Mouse (Mus musculus): ENCODE measurements around the gene Cyb561d2. TPM values are rescaled to one million over a fixed set of nuclear protein-coding genes. Genes with fewer than 3 reads are reported as not detected.

The Cyb561d2 gene
- polyA plus RNA-seq, 1 experiment from 2014 or later = 34.7 TPM

DNA sequence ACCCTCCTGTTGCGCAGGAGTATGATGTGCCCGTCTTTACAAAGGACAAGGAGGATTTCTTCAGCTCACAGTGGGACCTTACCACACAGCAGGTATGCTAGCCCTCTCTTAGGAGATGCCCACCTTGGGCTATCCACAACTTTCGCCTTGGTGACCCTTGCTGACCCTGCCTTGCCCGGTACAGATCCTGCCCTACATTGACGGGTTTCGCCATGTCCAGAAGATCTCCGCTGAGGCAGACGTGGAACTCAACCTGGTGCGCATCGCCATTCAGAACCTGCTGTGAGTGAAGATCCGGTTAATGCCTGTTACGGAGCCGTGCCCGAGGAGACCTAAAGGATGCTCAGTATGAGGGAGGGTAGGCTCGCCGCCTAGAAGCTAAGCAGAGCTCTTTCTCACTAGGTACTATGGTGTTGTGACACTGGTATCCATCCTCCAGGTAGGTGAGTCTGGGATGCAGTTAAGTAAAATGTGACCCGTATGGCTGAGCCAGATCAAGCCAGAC is 2.3 kb upstream of the Cyb561d2 start:
- H3K27ac ChIP-seq (ENCODE audit: low read length) = no peak overlapping the region
- no peaks in the 10 kb centered on the region for H3K27me3 ChIP-seq (replicated peaks; ENCODE audit: insufficient read depth, low read length)
- H3K9me3 ChIP-seq (ENCODE audit: low read length) = no peaks in the 10 kb centered on the region
- 94% methylated on average over 17 of the region's 17 CpGs for WGBS
- H3K9ac ChIP-seq (replicated peaks; ENCODE audit: low read depth) = no peak overlapping the region
- DNase-seq (ENCODE audit: low spot score) (no peak), ATAC-seq (no peak)
- TF ChIP-seq EP300 (IDR thresholded peaks at IDR 0.05) (no peak), CTCF (IDR thresholded peaks at IDR 0.05) (no peak)
- 0 out of 2 replicates have a peak, but pooled peaks cover 14% of the 10 kb centered on the region for H3K36me3 ChIP-seq (ENCODE audit: insufficient read depth, low read length)
- H3K4me3 ChIP-seq (ENCODE audit: low read depth, low read length) = no peak overlapping the region
- H3K4me2 ChIP-seq (replicated peaks; ENCODE audit: low read depth, low read length) = no peak overlapping the region
- H3K4me1 ChIP-seq (ENCODE audit: insufficient read depth, low read depth, low read length) = peaks cover 14% of the 10 kb centered on the region

DNA sequence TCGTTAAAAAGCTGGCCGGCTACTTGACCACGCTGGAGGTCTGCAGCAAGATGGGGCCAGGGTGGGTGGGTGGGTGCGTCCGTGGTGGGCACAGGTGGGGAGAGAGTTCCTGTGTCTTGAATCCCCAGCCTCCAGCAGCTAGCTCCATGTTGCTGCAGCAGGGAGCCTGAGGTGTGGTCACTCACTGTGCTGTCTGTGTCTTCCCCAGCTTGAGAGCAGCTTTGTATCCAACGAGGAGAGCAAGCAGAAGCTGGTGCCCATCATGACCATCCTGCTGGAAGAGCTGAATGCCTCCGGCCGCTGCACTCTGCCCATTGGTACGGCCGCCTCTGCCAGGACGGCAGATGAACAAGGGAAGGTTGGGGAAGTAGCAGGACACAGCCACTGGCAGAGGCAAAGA is 1.3 kb upstream of the Cyb561d2 start:
- H3K36me3 ChIP-seq (ENCODE audit: insufficient read depth, low read length) = peaks cover 22% of the 10 kb centered on the region
- H3K9me3 ChIP-seq (ENCODE audit: low read length) = no peaks in the 10 kb centered on the region
- WGBS = 89% methylated on average over 10 of the region's 11 CpGs
- H3K27ac ChIP-seq (ENCODE audit: low read length) = no peak overlapping the region
- H3K4me2 ChIP-seq (replicated peaks; ENCODE audit: low read depth, low read length) = no peak overlapping the region
- H3K9ac ChIP-seq (replicated peaks; ENCODE audit: low read depth) = no peak overlapping the region
- ATAC-seq (no peak), DNase-seq (ENCODE audit: low spot score) (no peak)
- no peak for TF ChIP-seq CTCF (IDR thresholded peaks at IDR 0.05)
- TF ChIP-seq EP300 (IDR thresholded peaks at IDR 0.05) = no peak
- H3K4me3 ChIP-seq (ENCODE audit: low read depth, low read length) = no peak overlapping the region
- peaks cover 14% of the 10 kb centered on the region for H3K4me1 ChIP-seq (ENCODE audit: insufficient read depth, low read depth, low read length)
- H3K27me3 ChIP-seq (replicated peaks; ENCODE audit: insufficient read depth, low read length) = no peaks in the 10 kb centered on the region

DNA sequence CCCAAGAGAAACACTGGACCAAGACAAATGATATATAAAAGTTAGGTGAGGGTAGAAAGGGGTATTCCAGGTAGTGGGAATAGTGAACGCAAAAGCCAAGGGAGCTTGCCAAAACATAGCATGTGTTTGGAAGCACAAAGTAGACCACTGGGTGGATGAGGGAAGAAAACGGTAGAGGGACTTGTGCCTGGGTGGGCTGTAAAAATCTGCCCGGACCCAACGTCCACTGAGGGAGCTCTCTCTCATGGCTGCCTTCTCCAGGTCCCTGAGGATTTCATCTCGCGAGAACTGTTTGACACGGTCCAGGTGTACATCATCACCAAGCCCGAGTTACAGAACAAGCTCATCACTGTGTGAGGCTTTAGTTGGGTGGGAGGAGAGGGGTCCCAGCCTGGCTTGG is 728 bp upstream of the Cyb561d2 start:
- H3K27ac ChIP-seq (ENCODE audit: low read length) = no peak overlapping the region
- H3K36me3 ChIP-seq (ENCODE audit: insufficient read depth, low read length) = peaks cover 28% of the 10 kb centered on the region
- no peak for TF ChIP-seq EP300 (IDR thresholded peaks at IDR 0.05)
- no peak for TF ChIP-seq CTCF (IDR thresholded peaks at IDR 0.05)
- H3K4me3 ChIP-seq (ENCODE audit: low read depth, low read length) = peak overlapping the region; percentile 70
- H3K4me1 ChIP-seq (ENCODE audit: insufficient read depth, low read depth, low read length) = peaks cover 14% of the 10 kb centered on the region
- peak overlapping the region; percentile 60 for H3K4me2 ChIP-seq (replicated peaks; ENCODE audit: low read depth, low read length)
- WGBS = 26% methylated on average over 8 of the region's 8 CpGs
- H3K9ac ChIP-seq (replicated peaks; ENCODE audit: low read depth) = peak overlapping the region; percentile 37; the same call in 1 of the 2 replicates
- DNase-seq (ENCODE audit: low spot score) (no peak), ATAC-seq (no peak)
- no peaks in the 10 kb centered on the region for H3K9me3 ChIP-seq (ENCODE audit: low read length)
- H3K27me3 ChIP-seq (replicated peaks; ENCODE audit: insufficient read depth, low read length) = no peaks in the 10 kb centered on the region

DNA sequence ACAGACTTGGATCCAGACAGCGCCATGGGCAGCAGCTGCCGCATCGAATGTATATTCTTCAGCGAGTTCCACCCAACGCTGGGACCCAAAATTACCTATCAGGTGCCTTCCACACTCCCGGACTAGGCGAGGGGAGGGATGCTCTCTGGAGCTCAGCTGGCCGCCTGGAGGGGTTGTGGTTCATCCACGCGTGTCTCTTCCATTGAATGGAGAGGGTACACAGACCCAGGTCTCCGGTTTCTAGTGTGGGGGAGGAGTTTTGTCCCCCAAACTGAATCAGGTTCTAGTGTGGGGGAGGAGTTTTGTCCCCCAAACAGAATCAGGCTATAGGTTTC is 326 bp upstream of the Cyb561d2 start:
- Histone ChIP-seq H3K27me3 (replicated peaks; ENCODE audit: insufficient read depth, low read length) (no peaks in the 10 kb centered on the region), H3K4me3 (ENCODE audit: low read depth, low read length) (peak overlapping the region; percentile 70), H3K4me2 (replicated peaks; ENCODE audit: low read depth, low read length) (peak overlapping the region; percentile 60), H3K9me3 (ENCODE audit: low read length) (no peaks in the 10 kb centered on the region), H3K36me3 (ENCODE audit: insufficient read depth, low read length) (peaks cover 28% of the 10 kb centered on the region), H3K27ac (ENCODE audit: low read length) (no peak overlapping the region), H3K9ac (replicated peaks; ENCODE audit: low read depth) (peak overlapping the region; percentile 37), H3K4me1 (ENCODE audit: insufficient read depth, low read depth, low read length) (peaks cover 13% of the 10 kb centered on the region)
- under 1% methylated on average over 11 of the region's 11 CpGs for WGBS
- no peak for TF ChIP-seq CTCF (IDR thresholded peaks at IDR 0.05)
- TF ChIP-seq EP300 (IDR thresholded peaks at IDR 0.05) = no peak
- no peak for DNase-seq (ENCODE audit: low spot score)
- peak; percentile 0; the same call in 1 of the 2 replicates for ATAC-seq

DNA sequence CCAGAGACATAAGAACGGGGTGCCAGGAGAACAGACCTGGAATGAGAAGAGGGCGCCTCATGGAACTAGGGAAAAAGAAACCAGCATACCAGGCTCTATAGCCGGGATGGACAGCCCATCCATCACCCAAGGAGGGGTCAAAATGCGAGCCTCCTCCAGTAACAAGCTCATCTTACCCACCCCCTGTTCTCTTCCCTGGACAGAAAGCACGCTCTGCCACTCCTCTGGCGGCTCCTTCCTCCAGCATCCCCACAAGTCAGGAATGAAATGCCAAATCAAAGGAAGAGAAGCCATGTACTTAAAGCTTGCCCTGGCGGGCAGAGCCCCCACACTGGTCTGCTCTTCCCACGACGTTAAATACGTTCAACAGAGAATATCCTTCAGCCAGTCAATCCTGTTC is 988 bp downstream of the Cyb561d2 start:
- no peak for ATAC-seq

DNA sequence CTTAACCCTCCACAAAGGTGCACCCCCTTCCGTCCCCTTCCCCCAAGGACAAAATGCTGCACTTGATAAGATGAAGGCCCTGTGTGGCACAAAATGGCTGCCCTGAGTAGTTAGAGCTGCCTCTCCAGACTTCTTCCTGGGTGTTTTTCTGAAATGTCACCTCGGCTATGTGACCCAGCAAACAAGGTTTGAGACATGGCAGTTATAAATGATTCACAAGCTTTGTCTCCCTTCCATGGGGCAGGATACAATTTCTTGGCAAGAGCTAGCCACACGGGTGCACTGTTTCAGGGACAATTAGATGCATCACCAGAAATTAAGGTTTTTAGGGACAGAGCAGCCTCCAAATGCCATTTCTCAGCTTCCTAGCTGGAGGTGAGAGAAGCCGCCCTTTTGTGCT is 1.6 kb downstream of the Cyb561d2 start:
- ATAC-seq = no peak
- Histone ChIP-seq H3K4me3 (ENCODE audit: low read depth, low read length) (no peak overlapping the region), H3K27me3 (replicated peaks; ENCODE audit: insufficient read depth, low read length) (no peaks in the 10 kb centered on the region), H3K27ac (ENCODE audit: low read length) (no peak overlapping the region), H3K36me3 (ENCODE audit: insufficient read depth, low read length) (peaks cover 28% of the 10 kb centered on the region), H3K9ac (replicated peaks; ENCODE audit: low read depth) (no peak overlapping the region), H3K4me2 (replicated peaks; ENCODE audit: low read depth, low read length) (no peak overlapping the region), H3K9me3 (ENCODE audit: low read length) (no peaks in the 10 kb centered on the region), H3K4me1 (ENCODE audit: insufficient read depth, low read depth, low read length) (peaks cover 28% of the 10 kb centered on the region; the same call in 1 of the 2 replicates)
- 53% methylated on average over 4 of the region's 4 CpGs for WGBS
- no peak for TF ChIP-seq EP300 (IDR thresholded peaks at IDR 0.05)
- no peak for TF ChIP-seq CTCF (IDR thresholded peaks at IDR 0.05)
- no peak for DNase-seq (ENCODE audit: low spot score)

More for the DNA sequence above, 988 bp downstream of the Cyb561d2 start:
- H3K4me1 ChIP-seq (ENCODE audit: insufficient read depth, low read depth, low read length) = peaks cover 22% of the 10 kb centered on the region; the same call in 1 of the 2 replicates
- no peak overlapping the region for H3K27ac ChIP-seq (ENCODE audit: low read length)
- no peak for TF ChIP-seq EP300 (IDR thresholded peaks at IDR 0.05)
- TF ChIP-seq CTCF (IDR thresholded peaks at IDR 0.05) = no peak
- peaks cover 28% of the 10 kb centered on the region for H3K36me3 ChIP-seq (ENCODE audit: insufficient read depth, low read length)
- WGBS = 22% methylated on average over 10 of the region's 10 CpGs
- no peaks in the 10 kb centered on the region for H3K9me3 ChIP-seq (ENCODE audit: low read length)
- no peak overlapping the region for H3K4me3 ChIP-seq (ENCODE audit: low read depth, low read length)
- no peak for DNase-seq (ENCODE audit: low spot score)
- no peak overlapping the region for H3K9ac ChIP-seq (replicated peaks; ENCODE audit: low read depth)
- no peaks in the 10 kb centered on the region for H3K27me3 ChIP-seq (replicated peaks; ENCODE audit: insufficient read depth, low read length)
- peak overlapping the region; percentile 60 for H3K4me2 ChIP-seq (replicated peaks; ENCODE audit: low read depth, low read length)

DNA sequence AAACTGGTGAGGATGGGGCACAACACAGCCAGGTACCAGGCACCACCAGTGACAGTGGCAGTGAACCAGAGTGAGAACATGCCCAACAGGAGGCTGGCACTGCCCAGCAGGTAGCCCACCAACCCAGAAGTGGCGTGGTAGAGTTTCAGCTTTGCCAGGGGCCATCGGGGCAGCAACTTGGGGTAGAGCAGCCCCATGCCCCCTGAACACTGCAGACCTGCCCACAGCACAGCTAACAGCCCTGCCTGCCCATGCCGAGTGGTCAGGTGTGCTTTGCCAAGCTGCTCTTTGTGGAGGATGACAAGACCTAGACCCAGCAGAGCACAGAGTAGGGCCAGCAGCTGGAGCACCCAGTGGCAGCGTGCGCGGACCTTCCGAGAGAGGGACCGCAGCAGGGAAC is 2.1 kb downstream of the Cyb561d2 start:
- no peak overlapping the region for H3K4me2 ChIP-seq (replicated peaks; ENCODE audit: low read depth, low read length)
- ATAC-seq (no peak), DNase-seq (ENCODE audit: low spot score) (no peak)
- H3K36me3 ChIP-seq (ENCODE audit: insufficient read depth, low read length) = peaks cover 28% of the 10 kb centered on the region
- no peak for TF ChIP-seq EP300 (IDR thresholded peaks at IDR 0.05)
- no peak for TF ChIP-seq CTCF (IDR thresholded peaks at IDR 0.05)
- H3K9me3 ChIP-seq (ENCODE audit: low read length) = no peaks in the 10 kb centered on the region
- no peak overlapping the region for H3K9ac ChIP-seq (replicated peaks; ENCODE audit: low read depth)
- H3K27ac ChIP-seq (ENCODE audit: low read length) = no peak overlapping the region
- no peak overlapping the region for H3K4me3 ChIP-seq (ENCODE audit: low read depth, low read length)
- WGBS = 95% methylated on average over 8 of the region's 8 CpGs
- H3K27me3 ChIP-seq (replicated peaks; ENCODE audit: insufficient read depth, low read length) = no peaks in the 10 kb centered on the region
- peaks cover 32% of the 10 kb centered on the region; the same call in 1 of the 2 replicates for H3K4me1 ChIP-seq (ENCODE audit: insufficient read depth, low read depth, low read length)
